Mouse (Mus musculus) neutrophil, adult 5-6 weeks (primary cell): Measurements from ENCODE around the gene Gm10318. TPM values are rescaled to one million over a fixed set of nuclear protein-coding genes. Genes with fewer than 3 reads are reported as not detected.

Experiments
- ATAC-seq: fragments of 151-379, 151-347 bp; 2 replicates; pipeline ENCODE4 v1.8.0; 2017; ENCODE audit warnings: mild to moderate bottlenecking, moderate TSS enrichment; ENCODE audit not compliant: insufficient number of reproducible peaks, poor library complexity, low FRiP score, severe bottlenecking; ENCODE audit errors: extremely low read depth
- total RNA-seq: library from RNA; stranded (forward); fragments of 200-1000 nt; gene quantifications from 2 replicates; pipeline ENCODE4 v1.2.3, GENCODE M21; 2017

The Gm10318 gene
- not detected in 2 replicates for total RNA-seq

- ATAC-seq, result no peak
These were observed at the start of gene Gm10318 for GRCm38 (mm10) chr10:77852559-77852958. TSS of gene Gm10318 (plus strand) at chr10:77852859.

GRCm38 (mm10) chr10:77804095-77804494, 48.6 kb upstream of the Gm10318 start:
- no peak for ATAC-seq

GRCm38 (mm10) chr10:77811743-77812142, 40.9 kb upstream of the Gm10318 start, which contains the start of gene Gm9507:
TSS of gene Gm9507 (minus strand) at chr10:77811843.
- ATAC-seq, result no peak

GRCm38 (mm10) chr10:77814382-77814781, 38.3 kb upstream of the Gm10318 start, which contains the start of gene Gm2696:
TSS of gene Gm2696 (plus strand) at chr10:77814682.
- no peak for ATAC-seq

- ATAC-seq, result no peak
These were observed 37.1 kb upstream of the Gm10318 start for GRCm38 (mm10) chr10:77815514-77815913.

GRCm38 (mm10) chr10:77818523-77818922, 34.1 kb upstream of the Gm10318 start:
- ATAC-seq, result no peak

- no peak for ATAC-seq
These were observed 33.5 kb upstream of the Gm10318 start for GRCm38 (mm10) chr10:77819203-77819602.

- ATAC-seq, result no peak
These were observed 25.7 kb upstream of the Gm10318 start, which contains the start of gene Krtap10-4 for GRCm38 (mm10) chr10:77826951-77827350. TSS of gene Krtap10-4 (minus strand) at chr10:77827095.

- ATAC-seq, result no peak
These were observed 17.0 kb upstream of the Gm10318 start, which contains the start of gene Krtap10-10 for GRCm38 (mm10) chr10:77835647-77836046. TSS of gene Krtap10-10 (plus strand) at chr10:77835947.

- no peak for ATAC-seq
These were observed 13.7 kb upstream of the Gm10318 start for GRCm38 (mm10) chr10:77839006-77839405.

- ATAC-seq, result no peak
These were observed 6.2 kb upstream of the Gm10318 start, which contains the start of gene Gm36176 for GRCm38 (mm10) chr10:77846503-77846902. TSS of gene Gm36176 (plus strand) at chr10:77846803.

GRCm38 (mm10) chr10:77846961-77847360, 5.7 kb upstream of the Gm10318 start:
- ATAC-seq, result no peak

- ATAC-seq, result no peak
These were observed 5.1 kb upstream of the Gm10318 start for GRCm38 (mm10) chr10:77847538-77847937.

- no peak for ATAC-seq
These were observed 9.0 kb downstream of the Gm10318 start, which contains the start of gene Gm3285 for GRCm38 (mm10) chr10:77861675-77862074. TSS of gene Gm3285 (plus strand) at chr10:77861975.

GRCm38 (mm10) chr10:77864067-77864761, 11.6 kb downstream of the Gm10318 start:
- peak; percentile 72 for ATAC-seq

GRCm38 (mm10) chr10:77864762-77865143, 12.1 kb downstream of the Gm10318 start:
- no peak for ATAC-seq

- ATAC-seq, result no peak
These were observed 14.9 kb downstream of the Gm10318 start for GRCm38 (mm10) chr10:77867546-77867945.

- ATAC-seq, result no peak
These were observed 17.0 kb downstream of the Gm10318 start for GRCm38 (mm10) chr10:77869651-77870050.

- no peak for ATAC-seq
These were observed 26.3 kb downstream of the Gm10318 start for GRCm38 (mm10) chr10:77878985-77879384.

GRCm38 (mm10) chr10:77880305-77880704, 27.6 kb downstream of the Gm10318 start:
- ATAC-seq, result no peak
